ENCODE assay signal across 16 mouse cellular contexts in genomic region chr17:64099395-64100171, GRCm38 (mm10).
DNase-seq lines count a peak whose midpoint lies in the region; ATAC-seq lines count a peak whose summit lies in the region.
"Had no signal": no experiment of that assay in that cellular context is flagged by ENCODE, and none has a peak within 500 bp of the region (broad histone marks: within the 10 kb centered on the region; RNA-seq: fewer than 3 reads in every experiment).

No protein-coding gene starts in this region.

- no peak overlapping the region for H3K4me2 ChIP-seq in forebrain, embryonic 14.5 days (ENCODE audit: low read length)
- H3K4me2 ChIP-seq in lung, embryonic 16.5 days (ENCODE audit: low read depth, low read length) = no peak overlapping the region
- H3K4me2 ChIP-seq: limb, embryonic 12.5 days had no signal

- no peak overlapping the region for H3K4me3 ChIP-seq in forebrain, embryonic 14.5 days (ENCODE audit: low read depth, low read length)
- H3K4me3 ChIP-seq in forebrain, embryonic 10.5 days = no peak overlapping the region
- no peak overlapping the region for H3K4me3 ChIP-seq in lung, embryonic 16.5 days (ENCODE audit: low read length)
- H3K4me3 ChIP-seq: hindbrain, embryonic 10.5 days; limb, embryonic 12.5 days had no signal

- no peaks in the 10 kb centered on the region for H3K27me3 ChIP-seq in forebrain, embryonic 14.5 days (replicated peaks; ENCODE audit: control insufficient read depth, insufficient read depth, low read length)
- no peaks in the 10 kb centered on the region for H3K27me3 ChIP-seq in forebrain, embryonic 10.5 days (ENCODE audit: poor library complexity, severe bottlenecking)
- no peaks in the 10 kb centered on the region for H3K27me3 ChIP-seq in lung, embryonic 16.5 days (ENCODE audit: control insufficient read depth, insufficient read depth, low read depth, low read length)
- H3K27me3 ChIP-seq: limb, embryonic 12.5 days had no signal

- H3K9ac ChIP-seq in forebrain, embryonic 14.5 days (ENCODE audit: low read length) = no peak overlapping the region
- H3K9ac ChIP-seq in lung, embryonic 16.5 days (ENCODE audit: low read length) = no peak overlapping the region
- H3K9ac ChIP-seq: limb, embryonic 12.5 days had no signal

- DNase-seq in forebrain, embryonic 14.5 days (ENCODE audit: low spot score) = no peak
- DNase-seq in forebrain, embryonic 10.5 days (ENCODE audit: extremely low spot score, low spot score) = no peak
- DNase-seq in lung, postnatal 14 days = no peak
- DNase-seq in ZHBTc4 (ENCODE audit: low read depth, low spot score) = peak; percentile 49
- DNase-seq in heart, postnatal 10 days = peak; percentile 45 to 46
- DNase-seq in layer of hippocampus, adult 8-10 months (ENCODE audit: low spot score in 2 of 2) = no peak
- no peak for DNase-seq in left cerebral cortex, postnatal 4 days
- DNase-seq: B cell, adult 2 months; cerebellum, adult 9-11 months; kidney, postnatal 36 days; layer of hippocampus, postnatal 36 days; lung, adult 18-20 months had no signal

- 85% methylated on average over 6 of the region's 6 CpGs for WGBS in forebrain, embryonic 14.5 days
- WGBS in forebrain, embryonic 10.5 days = 84% methylated on average over 6 of the region's 6 CpGs
- WGBS in lung, embryonic 16.5 days = 37% methylated on average over 6 of the region's 6 CpGs

- 0 out of 2 replicates have a peak, but pooled peaks have one; percentile 29 for ATAC-seq in forebrain, embryonic 14.5 days
- peak; percentile 83 for ATAC-seq in lung, embryonic 16.5 days (ENCODE audit: low read depth)
- ATAC-seq: intestine, embryonic 16.5 days had no signal

- no peaks in the 10 kb centered on the region for H3K36me3 ChIP-seq in forebrain, embryonic 14.5 days (ENCODE audit: control insufficient read depth, insufficient read depth, low read length)
- H3K36me3 ChIP-seq in forebrain, embryonic 10.5 days (replicated peaks) = no peaks in the 10 kb centered on the region
- no peaks in the 10 kb centered on the region for H3K36me3 ChIP-seq in lung, embryonic 16.5 days (ENCODE audit: control insufficient read depth, insufficient read depth, low read length)
- H3K36me3 ChIP-seq: hindbrain, embryonic 10.5 days; limb, embryonic 12.5 days had no signal

- intact Hi-C loops in heart, postnatal 10 days (cut with DNase I) = loop anchor here (5.0 kb wide), 1 partner anchor 33 kb away; no protein-coding TSS in a partner anchor
- intact Hi-C loops in left cerebral cortex, postnatal 4 days (cut with DNase I) = no loop called here

- no peaks in the 10 kb centered on the region for H3K9me3 ChIP-seq in forebrain, embryonic 14.5 days (replicated peaks; ENCODE audit: control insufficient read depth, low read length)
- H3K9me3 ChIP-seq in forebrain, embryonic 10.5 days = no peaks in the 10 kb centered on the region
- no peaks in the 10 kb centered on the region for H3K9me3 ChIP-seq in lung, embryonic 16.5 days (ENCODE audit: control insufficient read depth, low read length)
- H3K9me3 ChIP-seq: hindbrain, embryonic 10.5 days; limb, embryonic 12.5 days had no signal

- peaks cover 3% of the 10 kb centered on the region; the same call in 1 of the 2 replicates for H3K4me1 ChIP-seq in forebrain, embryonic 14.5 days (ENCODE audit: control insufficient read depth, insufficient read depth, low read length)
- H3K4me1 ChIP-seq in forebrain, embryonic 10.5 days = peaks cover 7% of the 10 kb centered on the region; the same call in 1 of the 2 replicates
- H3K4me1 ChIP-seq in lung, embryonic 16.5 days (replicated peaks; ENCODE audit: control insufficient read depth, insufficient read depth, low read length) = peaks cover 9% of the 10 kb centered on the region
- H3K4me1 ChIP-seq: hindbrain, embryonic 10.5 days had no signal

- no peak overlapping the region for H3K27ac ChIP-seq in forebrain, embryonic 14.5 days (ENCODE audit: low read depth, low read length)
- no peak overlapping the region for H3K27ac ChIP-seq in forebrain, embryonic 10.5 days
- H3K27ac ChIP-seq in lung, embryonic 16.5 days (ENCODE audit: low read length) = peak overlapping the region; percentile 12; the same call in 1 of the 2 replicates
- H3K27ac ChIP-seq: hindbrain, embryonic 10.5 days; limb, embryonic 12.5 days had no signal

Comparison
In these comparisons a context has a peak if more than half of its experiments do, and no peak if none do; other contexts are left out.
1. DNase-seq: peak in ZHBTc4 (single experiment) and heart, postnatal 10 days (2 of 2); none in forebrain, embryonic 14.5 days (single experiment), forebrain, embryonic 10.5 days (single experiment), lung, postnatal 14 days (single experiment), layer of hippocampus, adult 8-10 months (0 of 2) and left cerebral cortex, postnatal 4 days (single experiment).